Mouse (Mus musculus): ENCODE measurements around the gene Efcab12.
"Not testable (repeated sequence)": the region's sequence is repeated elsewhere in the genome, so short reads cannot be mapped to it uniquely, and the experiment has no call there.

Gene Efcab12

DNA sequence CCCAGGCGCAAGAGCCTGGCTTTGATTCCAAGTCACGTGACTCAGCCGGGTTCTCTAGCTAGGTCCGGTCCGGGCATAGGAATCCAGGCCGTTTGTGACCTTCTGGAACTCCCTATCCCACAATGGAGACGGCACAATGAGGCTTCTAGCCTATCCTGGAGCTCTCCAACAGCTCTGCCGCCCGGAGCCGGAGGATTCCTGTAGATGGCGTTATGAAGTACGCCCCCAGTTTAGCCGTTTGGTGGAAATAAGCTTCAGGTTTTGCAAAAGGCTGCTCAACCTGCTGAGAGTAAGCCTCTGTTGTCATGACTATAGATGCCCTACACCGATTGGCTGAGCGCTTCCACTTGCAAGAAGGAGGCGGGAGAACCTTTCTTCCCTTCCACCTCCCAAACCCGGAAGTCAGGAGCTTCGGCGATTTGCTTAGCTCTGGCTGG lies at the start of gene Efcab12:
Efcab12 (minus strand) TSS at position 252 of the 437 bp plus-strand sequence.
- DNase-seq (ENCODE audit: low read depth, low spot score): peak; percentile 98

DNA sequence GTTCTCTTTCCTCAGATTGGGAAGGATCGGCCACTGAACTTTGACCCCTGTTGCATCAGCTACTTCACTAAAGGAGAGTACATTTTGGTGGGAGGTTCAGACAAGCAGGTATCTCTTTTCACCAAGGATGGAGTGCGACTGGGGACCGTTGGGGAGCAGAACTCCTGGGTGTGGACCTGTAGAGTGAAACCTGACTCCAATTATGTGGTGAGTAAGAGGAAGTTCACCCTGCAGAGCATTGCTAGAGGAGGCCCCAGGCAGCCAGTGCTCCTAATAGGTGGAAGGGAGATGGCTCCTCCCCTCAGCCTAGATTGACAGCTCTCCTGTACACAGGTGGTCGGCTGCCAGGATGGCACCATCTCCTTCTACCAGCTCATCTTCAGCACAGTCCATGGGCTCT lies 48.7 kb upstream of the Efcab12 start:
- DNase-seq (ENCODE audit: low read depth, low spot score): no peak

DNA sequence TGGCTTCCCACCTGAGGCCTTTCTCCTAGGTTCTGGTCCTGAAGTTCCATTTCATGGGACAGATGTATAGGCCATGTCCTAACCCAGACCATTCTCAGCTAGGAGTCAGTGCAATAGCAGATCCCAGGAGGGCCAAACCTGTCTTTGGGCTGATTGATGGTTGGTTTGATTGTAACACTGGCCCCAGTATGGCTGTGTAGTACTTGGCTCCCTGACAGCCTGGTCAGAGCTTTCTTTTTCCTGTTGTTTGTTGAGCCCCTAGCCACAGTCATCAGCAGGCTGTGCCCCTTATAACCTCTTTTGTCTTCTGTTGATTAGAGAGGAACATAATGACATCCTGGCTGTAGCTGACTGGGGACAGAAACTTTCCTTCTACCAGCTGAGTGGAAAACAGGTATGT lies 45.8 kb upstream of the Efcab12 start:
- DNase-seq (ENCODE audit: low read depth, low spot score): no peak

DNA sequence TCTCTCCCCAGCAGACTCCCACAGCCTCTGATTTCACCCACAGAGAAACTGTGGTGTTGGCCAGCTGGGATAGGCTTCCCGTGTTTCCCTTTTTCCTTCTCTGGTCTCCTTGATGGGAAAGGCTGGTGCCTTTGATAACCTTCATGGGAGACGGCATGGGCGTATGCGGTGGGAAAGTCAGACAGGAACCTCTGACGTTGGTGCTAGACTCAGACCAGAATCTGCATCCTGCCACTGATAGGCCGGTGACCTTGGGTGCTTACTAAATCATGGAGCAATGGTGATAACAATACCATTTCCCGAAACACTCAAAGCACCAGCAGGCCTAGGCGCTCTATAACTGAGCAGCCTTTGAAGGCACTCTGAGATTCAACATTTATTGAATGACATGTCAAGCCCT lies 42.5 kb upstream of the Efcab12 start:
- no peak for DNase-seq (ENCODE audit: low read depth, low spot score)

DNA sequence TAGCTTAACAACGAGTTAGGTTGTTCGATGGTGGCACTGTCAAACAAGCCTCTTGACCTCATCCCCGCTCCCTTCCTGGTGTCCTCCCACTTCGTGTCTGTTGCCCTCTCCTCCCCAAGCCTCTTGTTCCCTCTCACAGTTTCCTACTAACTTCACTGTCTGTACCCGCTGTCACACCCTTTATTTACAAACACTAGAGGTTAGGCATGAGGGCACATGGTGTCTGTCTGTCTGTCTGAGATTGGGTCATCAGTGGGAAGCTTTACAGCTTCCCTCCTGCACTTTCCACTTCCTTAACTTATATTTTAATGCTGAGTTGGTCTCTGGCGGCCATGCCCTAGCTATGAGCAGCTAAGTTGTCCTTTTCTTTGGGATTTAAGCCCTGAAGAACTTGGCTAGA lies 41.5 kb upstream of the Efcab12 start:
- no peak for DNase-seq (ENCODE audit: low read depth, low spot score)

DNA sequence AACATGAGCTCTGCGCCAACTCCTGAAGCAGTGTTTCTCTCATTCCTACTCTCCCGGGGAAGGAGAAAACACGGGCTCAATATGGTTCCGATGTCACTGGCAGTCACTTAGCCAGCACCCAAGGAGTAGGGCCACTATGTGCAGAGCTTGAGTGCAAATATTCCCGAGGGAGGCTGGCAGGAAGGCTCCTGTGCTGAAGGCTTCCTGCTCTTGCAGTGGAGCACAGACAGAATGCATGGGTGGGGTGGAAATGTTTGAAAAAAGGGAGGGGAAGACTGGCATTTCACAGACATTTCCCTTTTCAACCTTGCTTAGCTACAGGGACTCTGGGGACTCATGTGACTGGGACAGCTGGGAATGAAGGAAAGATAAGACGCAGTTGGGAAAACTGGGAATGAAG lies 40.5 kb upstream of the Efcab12 start:
- DNase-seq (ENCODE audit: low read depth, low spot score): no peak

DNA sequence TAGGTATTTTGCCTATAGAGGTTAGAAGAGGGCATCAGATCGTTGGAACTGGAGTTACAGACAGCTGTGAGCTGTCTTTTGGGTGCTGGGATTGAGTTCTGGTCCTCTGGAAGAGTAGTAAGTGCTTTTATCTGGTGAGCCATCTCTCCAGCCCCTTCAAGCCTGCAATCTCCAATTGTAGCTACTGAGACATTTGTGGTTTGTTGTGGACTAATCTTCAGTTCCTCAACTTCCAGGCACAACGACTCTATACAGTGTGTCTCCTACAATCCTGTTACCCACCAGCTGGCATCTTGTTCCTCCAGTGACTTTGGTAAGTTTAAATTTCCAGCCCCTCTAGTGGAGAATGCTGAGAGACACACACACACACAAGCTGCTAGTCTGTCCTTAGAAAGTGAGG lies 39.0 kb upstream of the Efcab12 start:
- DNase-seq (ENCODE audit: low read depth, low spot score): no peak

DNA sequence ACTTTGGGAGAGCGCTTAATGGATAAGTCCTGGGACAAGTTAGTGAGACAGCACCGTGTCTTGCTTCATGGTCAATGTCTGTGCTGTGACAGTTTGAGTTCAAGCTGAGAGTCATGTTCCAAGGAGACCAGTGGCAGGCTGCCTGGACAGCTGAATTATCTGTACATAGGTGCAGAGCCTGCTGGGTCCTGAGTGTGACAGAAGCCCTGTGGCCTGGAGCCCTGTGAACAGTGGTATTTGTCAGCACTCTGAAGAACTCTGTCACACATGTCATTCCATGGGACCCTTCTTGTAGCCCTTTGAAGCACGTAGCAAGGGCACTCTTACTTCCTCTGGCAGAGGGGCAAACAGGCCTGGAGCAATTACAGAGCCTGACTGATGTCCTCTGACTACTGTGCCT lies 33.1 kb upstream of the Efcab12 start:
- DNase-seq (ENCODE audit: low read depth, low spot score): not testable (repeated sequence)

DNA sequence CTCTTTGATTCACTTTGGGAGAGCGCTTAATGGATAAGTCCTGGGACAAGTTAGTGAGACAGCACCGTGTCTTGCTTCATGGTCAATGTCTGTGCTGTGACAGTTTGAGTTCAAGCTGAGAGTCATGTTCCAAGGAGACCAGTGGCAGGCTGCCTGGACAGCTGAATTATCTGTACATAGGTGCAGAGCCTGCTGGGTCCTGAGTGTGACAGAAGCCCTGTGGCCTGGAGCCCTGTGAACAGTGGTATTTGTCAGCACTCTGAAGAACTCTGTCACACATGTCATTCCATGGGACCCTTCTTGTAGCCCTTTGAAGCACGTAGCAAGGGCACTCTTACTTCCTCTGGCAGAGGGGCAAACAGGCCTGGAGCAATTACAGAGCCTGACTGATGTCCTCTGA lies 28.9 kb upstream of the Efcab12 start:
- not testable (repeated sequence) for DNase-seq (ENCODE audit: low read depth, low spot score)

DNA sequence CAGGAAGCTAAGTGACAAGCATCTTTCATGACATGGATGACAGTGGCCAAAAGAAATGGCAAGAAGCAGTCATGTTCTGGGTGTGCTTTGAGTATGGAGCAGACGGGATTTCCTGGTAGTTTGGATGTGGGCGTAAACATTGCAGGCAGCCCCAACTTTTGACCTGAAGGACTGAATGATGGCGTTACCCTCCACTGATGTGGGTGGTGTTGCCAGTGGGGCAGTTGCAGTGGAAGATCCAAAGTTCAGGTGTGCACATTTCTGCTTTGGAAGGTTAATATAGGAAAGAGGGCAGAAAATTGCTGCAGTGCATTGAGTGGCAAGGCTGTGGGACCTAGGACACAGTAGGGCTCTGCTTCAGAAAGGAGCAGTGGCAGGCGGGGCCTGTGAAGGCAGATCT lies 27.0 kb upstream of the Efcab12 start:
- no peak for DNase-seq (ENCODE audit: low read depth, low spot score)

DNA sequence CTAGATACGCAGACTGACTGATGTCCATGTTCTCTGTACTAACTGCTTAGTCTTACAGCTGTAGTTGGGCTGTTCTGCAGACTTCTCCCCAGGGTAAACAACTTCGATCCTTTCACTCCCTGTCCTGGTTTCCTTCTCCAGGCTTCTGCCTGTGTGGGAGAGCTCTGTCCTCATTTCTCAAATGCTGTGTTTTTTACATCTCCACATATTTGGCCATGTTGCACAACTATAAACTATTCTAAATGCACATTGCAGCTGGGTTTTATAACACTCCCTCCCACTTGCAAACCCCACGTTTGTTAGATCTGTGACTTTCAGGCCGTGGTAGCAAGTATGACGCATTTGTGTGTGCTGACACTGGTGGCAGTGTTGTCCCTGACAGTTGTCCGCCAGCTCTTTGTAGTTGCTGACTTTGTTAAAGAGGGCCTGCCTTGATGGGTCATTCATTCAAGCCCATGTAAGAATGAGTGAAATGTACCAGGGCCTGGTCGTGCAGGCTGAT lies 25.2 kb upstream of the Efcab12 start:
- peak; percentile 87 for DNase-seq (ENCODE audit: low read depth, low spot score)

DNA sequence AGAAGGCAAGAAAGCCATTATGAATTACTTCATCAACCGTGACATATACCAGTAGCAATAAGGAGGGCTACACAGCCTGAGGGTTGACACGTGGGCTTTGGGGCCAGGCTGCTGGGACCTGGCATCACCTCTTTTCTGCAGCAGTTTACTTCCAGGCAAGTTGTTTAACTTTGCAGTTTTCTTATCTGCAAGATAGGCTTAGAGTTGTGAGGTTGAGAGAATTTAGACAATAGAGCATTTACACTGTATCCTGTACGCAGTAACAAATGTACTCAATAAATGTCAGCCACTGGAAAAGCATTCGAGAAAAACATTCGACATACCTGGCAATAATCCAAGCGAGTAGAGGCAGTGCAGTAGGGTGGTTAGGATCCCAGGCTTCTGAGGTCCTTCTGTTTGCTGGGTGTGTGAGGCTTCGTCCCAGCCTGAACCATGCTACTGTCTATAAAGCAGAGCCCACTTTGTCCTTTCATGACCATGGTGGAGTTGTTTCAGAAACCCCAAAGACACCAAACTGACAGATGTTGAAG lies 21.9 kb upstream of the Efcab12 start:
- DNase-seq (ENCODE audit: low read depth, low spot score): no peak

DNA sequence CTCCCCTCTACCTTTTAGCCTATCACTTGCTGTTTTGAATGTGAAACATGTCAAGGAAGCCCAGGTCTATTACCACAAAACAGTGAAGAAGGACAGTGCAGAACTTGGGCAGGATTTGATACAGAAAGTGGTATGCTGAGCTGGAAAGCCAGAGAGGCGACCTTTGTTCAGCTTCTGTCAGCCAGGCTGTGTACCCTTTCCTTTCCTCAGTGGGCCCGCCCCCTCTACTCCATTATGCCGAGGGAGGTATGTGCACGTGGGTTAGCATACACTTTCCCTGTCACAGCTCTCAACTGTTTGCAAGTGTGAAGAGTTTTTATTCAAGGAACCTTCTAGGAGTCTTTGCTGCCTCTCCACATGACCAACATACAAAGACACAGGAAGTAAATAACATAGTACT lies 21.0 kb upstream of the Efcab12 start:
- DNase-seq (ENCODE audit: low read depth, low spot score): no peak

DNA sequence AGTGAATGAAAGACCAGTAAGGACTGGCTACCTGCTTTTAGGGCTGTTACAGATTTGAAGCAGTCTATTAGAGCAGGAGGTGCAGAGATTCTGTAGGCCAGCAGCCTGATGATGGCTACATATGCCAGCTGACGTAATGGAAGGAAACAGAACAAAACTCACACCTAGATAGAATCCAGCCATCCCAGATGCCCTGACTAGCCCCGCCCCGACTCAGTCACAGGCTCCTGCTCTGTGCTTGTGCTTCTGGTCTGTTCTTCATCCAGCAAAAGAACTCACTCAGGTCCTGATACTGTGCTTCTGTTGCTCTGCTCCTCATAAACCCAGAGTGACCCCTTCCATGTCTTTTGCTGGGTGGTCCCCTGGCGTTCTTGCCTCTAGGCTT lies 18.1 kb upstream of the Efcab12 start:
- DNase-seq (ENCODE audit: low read depth, low spot score): peak; percentile 40

DNA sequence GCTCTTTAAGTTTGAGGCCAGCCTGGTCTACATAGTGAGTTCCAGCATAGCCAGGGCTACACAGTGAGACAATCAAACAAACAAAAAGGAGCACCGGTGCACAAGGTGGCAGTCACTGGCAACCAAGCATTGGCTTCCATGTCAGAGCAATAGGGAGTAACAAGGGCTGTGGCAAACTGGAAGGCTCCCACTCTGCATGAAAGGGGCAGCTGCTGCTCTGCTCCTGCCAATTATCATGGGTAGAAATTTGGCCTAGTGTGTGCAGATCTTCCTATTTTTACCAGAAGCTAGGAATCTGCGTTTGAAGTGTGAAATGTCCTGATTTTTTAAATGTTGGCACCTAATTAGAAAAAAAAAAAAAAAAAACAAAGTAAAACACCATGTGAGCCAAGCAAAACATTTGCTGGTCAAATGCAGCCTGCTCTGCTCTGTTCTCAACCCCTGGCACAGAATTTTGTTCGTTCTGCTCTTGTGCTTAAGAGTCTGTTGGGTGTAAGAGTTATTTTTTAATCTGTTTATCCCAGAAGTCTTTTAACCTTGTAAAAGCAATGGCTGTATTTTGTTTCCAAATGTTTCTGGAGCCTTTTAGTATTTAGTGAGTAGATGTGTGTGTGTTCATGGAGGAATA lies 17.6 kb upstream of the Efcab12 start:
- DNase-seq (ENCODE audit: low read depth, low spot score): peak; percentile 37

DNA sequence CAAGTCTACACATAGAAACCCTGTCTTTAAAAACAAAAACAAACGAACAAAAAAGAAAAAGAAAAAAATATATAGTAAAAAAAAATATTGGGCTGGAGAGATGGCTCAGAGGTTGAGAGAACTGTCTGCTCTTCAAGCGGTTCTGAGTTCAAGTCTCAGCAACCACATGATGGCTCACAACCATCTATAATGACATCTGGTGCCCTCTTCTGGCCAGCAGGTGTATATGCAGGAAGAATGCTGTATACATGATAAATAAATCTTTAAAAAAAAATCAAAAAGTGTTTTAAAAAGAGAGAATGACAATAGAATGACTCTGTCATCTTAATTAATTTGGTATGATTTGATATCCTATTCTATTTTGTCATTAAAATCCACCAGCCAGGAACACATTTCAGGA lies 16.2 kb upstream of the Efcab12 start:
- DNase-seq (ENCODE audit: low read depth, low spot score): no peak

DNA sequence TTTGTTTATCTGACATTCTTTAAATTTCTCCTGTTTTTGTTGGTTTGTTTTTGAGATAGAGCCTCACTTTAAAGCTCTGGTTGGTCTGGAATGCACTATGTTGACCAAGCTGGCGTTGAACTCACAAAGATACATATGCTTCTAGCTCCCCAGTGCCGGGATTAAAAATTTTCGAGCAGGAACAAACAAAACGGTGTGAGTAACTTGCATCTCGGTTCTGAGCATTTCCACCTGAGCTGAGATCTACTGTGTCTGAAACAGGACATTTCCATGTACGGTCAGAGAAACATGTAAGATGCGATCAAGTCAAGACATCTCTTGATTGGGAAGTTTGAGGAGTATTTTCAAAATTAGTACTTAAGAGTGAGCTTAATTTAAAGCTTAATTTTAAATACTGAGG lies 15.8 kb upstream of the Efcab12 start:
- DNase-seq (ENCODE audit: low read depth, low spot score): no peak

DNA sequence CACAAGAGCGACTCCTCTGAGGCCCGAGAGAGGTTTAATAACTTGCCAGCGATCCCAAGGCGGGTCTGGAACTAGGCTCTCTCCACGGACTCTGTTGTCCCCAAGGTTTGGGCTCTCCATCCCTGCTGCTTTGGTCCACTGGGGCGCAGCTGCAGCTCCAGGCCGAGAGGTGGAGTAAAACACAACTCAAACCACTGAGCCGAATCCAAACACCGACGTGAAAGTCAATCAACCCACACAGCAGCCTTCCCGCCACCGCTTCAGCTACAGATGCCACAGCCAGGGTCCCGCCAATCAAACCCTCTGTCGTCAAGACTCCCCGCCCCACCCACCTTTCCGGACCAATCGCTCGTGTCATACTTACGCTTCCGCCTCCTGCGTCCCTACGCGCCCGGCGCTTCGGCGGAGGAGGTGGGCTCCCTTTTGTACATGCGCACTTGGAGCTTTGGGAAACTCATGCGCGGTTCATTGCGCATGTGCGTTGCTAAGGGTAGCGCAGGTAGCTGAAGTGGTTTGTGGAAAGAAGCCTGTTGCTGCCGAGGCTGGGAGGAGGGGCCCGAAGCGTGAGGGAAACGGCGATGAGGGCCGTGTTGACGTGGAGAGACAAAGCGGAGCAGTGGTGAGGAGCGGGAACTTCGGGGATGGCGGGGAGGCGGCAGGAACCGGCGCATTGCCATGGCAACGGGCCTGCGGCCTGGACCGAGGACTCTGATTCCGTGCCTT lies 15.0 kb upstream of the Efcab12 start, which contains the start of the genes Mbd4 and Ift122:
Mbd4 (minus strand) TSS at position 281 of the 723 bp plus-strand sequence.
Ift122 (plus strand) TSS at position 380 of the 723 bp plus-strand sequence.
- DNase-seq (ENCODE audit: low read depth, low spot score): peak; percentile 99

DNA sequence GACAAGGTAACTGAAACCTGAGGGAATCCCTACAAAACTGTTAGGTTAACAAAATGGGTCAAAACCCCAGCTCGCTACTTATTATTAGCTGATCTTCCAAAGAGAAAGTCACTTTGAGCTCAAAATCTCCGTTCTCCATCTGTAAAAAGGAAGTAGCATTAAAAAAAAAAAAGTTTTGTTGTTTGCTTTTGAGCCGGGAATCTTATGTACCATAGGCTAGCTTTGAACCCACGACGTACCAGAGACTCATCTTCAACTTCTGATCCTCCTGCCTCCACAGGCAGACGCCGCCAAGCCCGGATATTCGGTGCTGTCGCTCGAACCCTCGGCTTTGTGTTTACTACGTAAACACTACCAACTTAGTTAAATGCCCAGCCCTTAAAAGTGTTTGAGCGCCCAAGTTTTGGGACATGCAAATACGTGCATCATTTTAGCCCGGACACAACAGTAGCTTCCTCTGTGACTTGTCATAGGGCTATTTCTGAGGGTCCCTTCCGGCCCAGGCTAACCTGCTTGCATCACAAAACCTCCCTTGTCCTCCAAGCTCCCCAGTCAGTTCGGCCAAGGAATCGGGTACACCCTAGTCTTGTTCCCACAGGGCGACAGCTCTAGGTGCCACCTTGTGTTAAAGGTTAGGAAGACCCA lies 14.4 kb upstream of the Efcab12 start:
- DNase-seq (ENCODE audit: low read depth, low spot score): no peak

DNA sequence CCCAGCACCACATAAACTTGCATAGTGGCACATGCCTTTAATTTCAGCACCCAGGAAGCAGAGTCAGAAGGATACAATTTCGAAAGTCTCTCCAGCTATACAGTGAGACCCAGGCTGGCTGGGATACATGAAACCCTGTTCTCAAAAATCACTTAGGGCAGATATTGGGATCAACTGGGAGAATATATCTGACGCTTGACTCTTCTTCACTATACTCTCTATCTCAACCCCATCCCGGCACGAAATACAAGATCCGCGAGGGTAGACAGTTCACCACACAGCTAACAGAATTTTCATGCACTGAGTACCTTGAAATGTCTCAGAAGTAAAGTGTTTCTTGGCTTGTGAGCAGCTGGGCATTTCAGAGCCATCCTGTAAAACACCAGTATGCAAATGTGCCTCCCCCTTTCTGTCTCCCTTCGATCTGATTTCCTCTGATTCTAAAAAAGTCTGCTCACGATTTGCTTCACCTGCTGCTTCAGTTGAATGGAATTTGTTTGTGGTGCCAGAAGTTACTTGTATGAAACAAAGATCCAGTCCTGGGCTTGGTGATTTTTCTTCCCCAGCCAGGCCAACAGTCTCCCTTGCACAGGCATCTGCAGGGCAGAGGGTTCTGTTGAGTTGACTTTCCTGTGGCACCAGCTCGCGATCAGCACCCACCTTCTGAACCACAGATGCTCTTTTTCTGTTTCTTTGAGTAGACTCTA lies 10.5 kb upstream of the Efcab12 start:
- no peak for DNase-seq (ENCODE audit: low read depth, low spot score)

DNA sequence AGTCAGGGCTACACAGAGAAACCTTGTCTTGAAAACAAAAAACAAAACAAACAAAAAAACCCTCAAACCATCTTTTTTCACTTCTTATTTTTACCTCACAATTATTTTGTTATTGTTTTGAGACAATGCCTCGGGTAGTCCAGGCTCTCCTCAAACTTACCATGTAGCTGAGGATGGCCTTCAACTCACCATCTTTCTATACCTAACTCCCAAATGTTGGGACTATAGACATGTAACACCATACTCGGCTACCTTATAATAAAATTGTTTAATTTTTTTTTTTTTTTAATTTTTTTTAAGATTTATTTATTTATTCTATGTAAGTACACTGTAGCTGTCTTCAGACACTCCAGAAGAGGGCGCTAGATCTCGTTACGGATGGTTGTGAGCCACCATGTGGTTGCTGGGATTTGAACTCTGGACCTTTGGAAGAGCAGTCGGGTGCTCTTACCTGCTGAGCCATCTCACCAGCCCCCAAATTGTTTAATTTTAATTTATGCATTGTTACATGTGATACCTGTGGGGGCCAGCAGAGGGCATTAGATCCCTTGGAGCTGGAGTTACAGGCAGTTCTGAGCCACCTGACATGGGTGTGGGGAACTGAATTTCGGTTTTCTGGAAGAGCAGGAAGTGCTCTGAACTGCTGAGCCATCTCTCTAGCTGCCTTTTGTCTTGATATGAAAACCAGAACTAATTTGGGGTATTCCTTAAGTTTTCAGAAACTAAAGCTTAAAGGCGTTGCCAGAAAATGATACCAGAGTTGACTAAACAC lies 8.6 kb upstream of the Efcab12 start:
- peak; percentile 82 for DNase-seq (ENCODE audit: low read depth, low spot score)

Measured in brain, adult 2 months (tissue).